Mouse (Mus musculus): ENCODE data around the gene Cmpk1. TPM values are rescaled to one million over a fixed set of nuclear protein-coding genes. Genes with fewer than 3 reads are reported as not detected.
"Not testable (repeated sequence)": the region's sequence is repeated elsewhere in the genome, so short reads cannot be mapped to it uniquely, and the experiment has no call there.

Gene Cmpk1
- total and polyA plus RNA-seq, 3 experiments, result 7.2 to 37.2 (median 32.2) TPM

DNA sequence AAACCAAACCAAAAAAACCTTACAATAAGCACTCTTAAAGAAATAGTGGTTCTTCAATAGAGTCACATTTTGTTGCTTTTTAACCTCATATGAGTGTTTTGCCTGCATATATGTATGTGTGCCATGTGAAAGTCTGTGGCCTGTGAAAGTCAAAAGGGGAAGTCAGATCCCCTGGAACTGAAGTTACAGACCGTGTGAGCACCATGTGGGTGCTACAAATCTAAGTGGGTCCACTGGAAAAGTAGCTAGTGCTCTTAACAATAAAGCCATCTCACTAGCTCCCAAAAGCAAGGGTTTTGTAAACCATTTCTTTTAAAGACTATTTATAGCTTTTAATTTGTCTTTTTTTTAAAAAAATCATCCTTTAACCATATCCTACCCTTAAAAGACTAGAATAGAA is 4.4 kb downstream of the Cmpk1 start:
- no peak for DNase-seq
- no peak overlapping the region for H3K4me3 ChIP-seq
- peaks cover 4% of the 10 kb centered on the region for H3K4me1 ChIP-seq (ENCODE audit: control insufficient read depth, insufficient read depth, low read length)
- H3K27ac ChIP-seq, result no peak overlapping the region
- intact Hi-C loops (cut with DNase I), result no loop called here
- peaks cover 10% of the 10 kb centered on the region for H3K36me3 ChIP-seq (ENCODE audit: control insufficient read depth, insufficient read depth, low read length)
- no peak overlapping the region for H3K9ac ChIP-seq (ENCODE audit: low read depth, low read length)
- no peaks in the 10 kb centered on the region for H3K27me3 ChIP-seq (ENCODE audit: control insufficient read depth, insufficient read depth, low read length)
- no peak for TF ChIP-seq EP300 (IDR thresholded peaks at IDR 0.05; ENCODE audit: insufficient read depth, low read depth, low read length)
- no peak for TF ChIP-seq CTCF (IDR thresholded peaks at IDR 0.05)
- TF ChIP-seq POLR2A (IDR thresholded peaks at IDR 0.05; ENCODE audit: insufficient read depth, low read depth, low read length), result no peak
- H3K79me2 ChIP-seq (replicated peaks; ENCODE audit: control insufficient read depth, insufficient read depth, low read length), result peaks cover 2% of the 10 kb centered on the region; the same call in 1 of the 2 replicates
- 90% methylated on average over 1 of the region's 1 CpGs for WGBS

DNA sequence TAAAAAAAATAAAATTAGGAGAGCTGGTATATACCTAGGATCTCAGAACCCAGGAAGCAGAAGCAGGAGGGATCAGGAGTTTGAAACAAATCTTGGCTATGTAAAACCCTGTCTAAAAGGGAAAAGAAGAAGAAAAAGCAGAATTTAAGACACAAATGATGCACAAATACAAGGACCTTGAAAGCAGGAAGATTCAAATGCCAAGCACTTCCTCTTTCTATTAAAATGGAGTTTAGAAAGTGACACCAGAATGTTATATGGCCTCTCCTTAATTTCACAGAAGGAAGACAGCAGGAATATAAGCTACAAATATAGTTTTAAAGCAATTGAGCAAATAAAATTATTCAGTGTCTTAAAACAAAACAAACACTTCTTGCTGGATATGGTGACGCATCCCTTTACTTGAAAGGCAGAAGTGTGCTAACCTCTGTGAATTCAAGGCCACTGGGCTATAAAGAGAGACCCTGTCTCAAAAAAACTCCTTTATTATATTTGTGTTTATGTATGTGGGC is 13.8 kb downstream of the Cmpk1 start:
- WGBS, result 91% methylated on average over 1 of the region's 1 CpGs
- TF ChIP-seq CTCF (IDR thresholded peaks at IDR 0.05), result no peak

DNA sequence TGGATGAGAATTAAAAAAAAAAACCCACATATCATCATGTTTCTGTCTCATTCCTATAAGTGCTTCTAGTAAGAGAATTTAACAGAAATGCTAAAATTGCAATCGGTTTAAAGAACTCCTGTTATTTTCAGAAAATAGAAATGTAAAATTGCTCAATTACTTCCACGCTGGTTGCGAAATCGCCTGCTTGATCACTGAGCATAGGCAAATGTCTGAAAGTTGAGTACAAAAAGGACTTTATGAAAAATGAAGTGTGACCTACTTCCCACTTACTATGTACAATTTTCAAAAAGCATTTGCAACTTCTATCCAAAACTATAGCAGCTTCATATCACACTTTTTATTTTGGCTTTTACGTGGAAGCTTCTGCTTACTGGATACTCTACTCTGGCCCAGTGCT is 16.3 kb downstream of the Cmpk1 start:
- H3K36me3 ChIP-seq (ENCODE audit: control insufficient read depth, insufficient read depth, low read length), result peaks cover 3% of the 10 kb centered on the region; the same call in 1 of the 2 replicates
- WGBS, result 85% methylated on average over 5 of the region's 5 CpGs
- H3K4me1 ChIP-seq (ENCODE audit: control insufficient read depth, insufficient read depth, low read length), result no peaks in the 10 kb centered on the region; the same call in 1 of the 2 replicates
- no peak for DNase-seq
- no peaks in the 10 kb centered on the region for H3K79me2 ChIP-seq (replicated peaks; ENCODE audit: control insufficient read depth, insufficient read depth, low read length)
- H3K4me3 ChIP-seq, result no peak overlapping the region
- no peaks in the 10 kb centered on the region for H3K27me3 ChIP-seq (ENCODE audit: control insufficient read depth, insufficient read depth, low read length)
- intact Hi-C loops (cut with DNase I), result no loop called here
- no peak overlapping the region; the same call in 1 of the 2 replicates for H3K27ac ChIP-seq
- TF ChIP-seq EP300 (IDR thresholded peaks at IDR 0.05; ENCODE audit: insufficient read depth, low read depth, low read length) (no peak), POLR2A (IDR thresholded peaks at IDR 0.05; ENCODE audit: insufficient read depth, low read depth, low read length) (no peak), CTCF (IDR thresholded peaks at IDR 0.05) (no peak)
- no peak overlapping the region for H3K9ac ChIP-seq (ENCODE audit: low read depth, low read length)

More for the DNA sequence above, 13.8 kb downstream of the Cmpk1 start:
- Histone ChIP-seq H3K4me1 (ENCODE audit: control insufficient read depth, insufficient read depth, low read length) (no peaks in the 10 kb centered on the region; the same call in 1 of the 2 replicates), H3K27me3 (ENCODE audit: control insufficient read depth, insufficient read depth, low read length) (no peaks in the 10 kb centered on the region), H3K9ac (ENCODE audit: low read depth, low read length) (no peak overlapping the region), H3K27ac (no peak overlapping the region), H3K79me2 (replicated peaks; ENCODE audit: control insufficient read depth, insufficient read depth, low read length) (no peaks in the 10 kb centered on the region), H3K4me3 (no peak overlapping the region), H3K36me3 (ENCODE audit: control insufficient read depth, insufficient read depth, low read length) (no peaks in the 10 kb centered on the region)
- intact Hi-C loops (cut with DNase I), result no loop called here
- no peak for DNase-seq

DNA sequence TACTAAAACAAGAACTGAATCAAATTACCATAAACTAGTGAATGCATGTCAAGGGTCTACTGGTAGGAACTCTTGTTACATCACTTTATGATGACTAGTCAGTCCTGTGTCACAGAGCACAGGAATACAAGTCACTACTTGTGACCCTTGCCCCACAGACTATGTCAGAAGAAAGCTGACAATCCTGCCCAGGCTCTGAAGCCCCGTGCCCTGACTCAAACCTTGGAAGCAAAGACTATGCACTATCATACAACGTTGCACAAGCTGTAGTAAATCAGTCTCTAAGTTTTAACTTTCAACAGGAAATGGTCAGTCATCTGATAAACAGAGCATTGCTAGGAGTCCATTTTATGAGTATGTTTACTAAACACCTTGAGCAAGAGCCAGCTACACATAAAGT is 26.2 kb downstream of the Cmpk1 start:
- H3K9ac ChIP-seq (ENCODE audit: low read depth, low read length); intact Hi-C loops (cut with DNase I); H3K27me3 ChIP-seq (ENCODE audit: control insufficient read depth, insufficient read depth, low read length); H3K36me3 ChIP-seq (ENCODE audit: control insufficient read depth, insufficient read depth, low read length); H3K79me2 ChIP-seq (replicated peaks; ENCODE audit: control insufficient read depth, insufficient read depth, low read length); H3K27ac ChIP-seq; DNase-seq; H3K4me1 ChIP-seq (ENCODE audit: control insufficient read depth, insufficient read depth, low read length); H3K4me3 ChIP-seq: not testable (repeated sequence)
- WGBS, result 65% methylated on average over 2 of the region's 2 CpGs

DNA sequence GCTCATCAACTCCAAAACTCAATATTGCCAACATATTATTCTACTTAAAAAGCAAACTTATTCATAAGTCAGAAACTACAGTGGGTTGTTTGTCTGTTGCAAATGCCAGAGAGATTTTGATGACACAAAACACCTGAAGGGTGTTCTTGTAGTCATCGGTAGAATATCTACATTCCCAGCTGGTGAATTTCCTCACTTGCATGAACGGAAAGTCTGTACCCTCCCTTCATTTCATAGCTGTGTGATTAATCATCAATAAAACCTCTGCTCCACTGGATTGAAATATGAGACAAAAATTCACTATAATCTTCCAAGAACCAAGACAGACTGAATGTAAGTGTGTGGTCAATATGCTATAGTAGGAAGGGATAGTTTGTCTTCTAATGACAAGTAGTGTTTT is 27.5 kb downstream of the Cmpk1 start:
- DNase-seq, result no peak
- no peaks in the 10 kb centered on the region for H3K79me2 ChIP-seq (replicated peaks; ENCODE audit: control insufficient read depth, insufficient read depth, low read length)
- no peaks in the 10 kb centered on the region for H3K4me1 ChIP-seq (ENCODE audit: control insufficient read depth, insufficient read depth, low read length)
- peaks cover 4% of the 10 kb centered on the region; the same call in 1 of the 2 replicates for H3K36me3 ChIP-seq (ENCODE audit: control insufficient read depth, insufficient read depth, low read length)
- H3K27me3 ChIP-seq (ENCODE audit: control insufficient read depth, insufficient read depth, low read length), result no peaks in the 10 kb centered on the region
- TF ChIP-seq POLR2A (IDR thresholded peaks at IDR 0.05; ENCODE audit: insufficient read depth, low read depth, low read length) (no peak), EP300 (IDR thresholded peaks at IDR 0.05; ENCODE audit: insufficient read depth, low read depth, low read length) (no peak), CTCF (IDR thresholded peaks at IDR 0.05) (no peak)
- WGBS, result 84% methylated on average over 2 of the region's 2 CpGs
- no peak overlapping the region for H3K4me3 ChIP-seq
- H3K9ac ChIP-seq (ENCODE audit: low read depth, low read length), result no peak overlapping the region
- intact Hi-C loops (cut with DNase I), result no loop called here
- no peak overlapping the region for H3K27ac ChIP-seq

DNA sequence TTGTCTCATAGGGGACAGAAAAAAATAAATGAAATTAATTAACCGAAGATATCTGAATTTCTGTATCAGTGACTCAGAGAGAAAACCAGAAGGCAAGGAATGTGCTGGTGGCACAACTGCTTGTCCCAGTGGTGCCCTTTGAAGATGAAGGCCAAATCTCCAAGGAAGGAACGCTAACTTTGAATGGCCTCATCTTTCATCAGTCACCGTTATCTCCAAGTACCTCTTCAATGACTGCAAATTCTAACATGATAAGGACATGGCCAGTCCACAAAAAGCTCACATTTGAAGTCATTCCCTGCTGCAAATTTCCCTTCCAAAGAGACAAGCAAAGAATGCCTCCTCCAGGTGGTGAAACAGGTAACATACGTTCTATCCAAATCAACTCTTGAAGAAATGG is 28.3 kb downstream of the Cmpk1 start:
- DNase-seq, result no peak
- H3K27ac ChIP-seq, result no peak overlapping the region
- H3K36me3 ChIP-seq (ENCODE audit: control insufficient read depth, insufficient read depth, low read length), result peaks cover 4% of the 10 kb centered on the region; the same call in 1 of the 2 replicates
- intact Hi-C loops (cut with DNase I), result no loop called here
- TF ChIP-seq EP300 (IDR thresholded peaks at IDR 0.05; ENCODE audit: insufficient read depth, low read depth, low read length) (no peak), POLR2A (IDR thresholded peaks at IDR 0.05; ENCODE audit: insufficient read depth, low read depth, low read length) (no peak), CTCF (IDR thresholded peaks at IDR 0.05) (no peak)
- H3K79me2 ChIP-seq (replicated peaks; ENCODE audit: control insufficient read depth, insufficient read depth, low read length), result no peaks in the 10 kb centered on the region
- H3K4me3 ChIP-seq, result no peak overlapping the region
- H3K4me1 ChIP-seq (ENCODE audit: control insufficient read depth, insufficient read depth, low read length), result no peaks in the 10 kb centered on the region
- H3K27me3 ChIP-seq (ENCODE audit: control insufficient read depth, insufficient read depth, low read length), result no peaks in the 10 kb centered on the region
- 69% methylated on average over 4 of the region's 4 CpGs for WGBS
- H3K9ac ChIP-seq (ENCODE audit: low read depth, low read length), result no peak overlapping the region
